Mouse (Mus musculus) CH12.LX (cell line): ENCODE data around the gene Tns4.

ENCODE experiments used
- BHLHE40 ChIP-seq: IDR thresholded peaks from 2 replicates; pipeline ENCODE4 v1.6.1; 2011; ENCODE audit warnings: mild to moderate bottlenecking, low read depth, low read length, improper control_type of control experiment
- CTCF ChIP-seq, 2 experiments: IDR thresholded peaks in 1 of 2; conservative IDR thresholded peaks in 1 of 2; 2 replicates each; pipeline ENCODE4 v1.5.1; 2011 to 2012; ENCODE audit warnings: low read depth in 2 of 2, low read length in 2 of 2, improper control_type of control experiment in 1 of 2, inconsistent platforms in 1 of 2, mild to moderate bottlenecking in 1 of 2, moderate library complexity in 1 of 2
- E2F4 ChIP-seq: IDR thresholded peaks from 2 replicates; pipeline ENCODE4 v1.6.1; 2011; ENCODE audit warnings: low read depth, low read length, improper control_type of control experiment; ENCODE audit not compliant: insufficient replicate concordance
- EP300 ChIP-seq: IDR thresholded peaks from 2 replicates; pipeline ENCODE4 v1.6.1; 2011; ENCODE audit warnings: low read length, improper control_type of control experiment
- JUND ChIP-seq: conservative IDR thresholded peaks from 2 replicates; pipeline ENCODE4 v1.6.1; 2011; ENCODE audit warnings: low read depth, low read length, improper control_type of control experiment
- MAX ChIP-seq: IDR thresholded peaks from 2 replicates; pipeline ENCODE4 v1.6.1; 2011; ENCODE audit warnings: low read length, improper control_type of control experiment
- MAZ ChIP-seq: IDR thresholded peaks from 2 replicates; pipeline ENCODE4 v1.6.1; 2012; ENCODE audit warnings: low read depth, mild to moderate bottlenecking, inconsistent platforms, low read length, improper control_type of control experiment, moderate library complexity
- NRF1 ChIP-seq: IDR thresholded peaks from 2 replicates; pipeline ENCODE4 v1.6.1; 2014; ENCODE audit warnings: low read depth, mild to moderate bottlenecking, inconsistent platforms, low read length, improper control_type of control experiment, moderate library complexity
- POLR2A ChIP-seq: IDR thresholded peaks from 2 replicates; pipeline ENCODE4 v1.6.1; 2011; ENCODE audit warnings: low read depth, mild to moderate bottlenecking, improper control_type of control experiment, low read length
- SMC3 ChIP-seq: IDR thresholded peaks from 2 replicates; pipeline ENCODE4 v1.6.1; 2011; ENCODE audit warnings: low read depth, low read length, improper control_type of control experiment
- TBP ChIP-seq: conservative IDR thresholded peaks from 2 replicates; pipeline ENCODE4 v1.6.1; 2011; ENCODE audit warnings: low read depth, low read length, improper control_type of control experiment
- USF1 ChIP-seq: IDR thresholded peaks from 2 replicates; pipeline ENCODE4 v1.6.1; 2014; ENCODE audit warnings: low read depth, mild to moderate bottlenecking, inconsistent platforms, low read length, improper control_type of control experiment
- USF2 ChIP-seq: conservative IDR thresholded peaks from 2 replicates; pipeline ENCODE4 v1.6.1; 2011; ENCODE audit warnings: low read depth, low read length, improper control_type of control experiment
- ZC3H11A ChIP-seq: IDR thresholded peaks from 2 replicates; pipeline ENCODE4 v1.6.1; 2012; ENCODE audit warnings: low read depth, mild to moderate bottlenecking, inconsistent platforms, low read length, improper control_type of control experiment

GRCm38 (mm10) chr11:99127785-99128682, 38.9 kb upstream of the Tns4 start:
- no peak for TF ChIP-seq TBP
- no peak for TF ChIP-seq CTCF (conservative IDR thresholded peaks at IDR 0.05 in 1 of 2, IDR thresholded peaks at IDR 0.05 in 1 of 2; ENCODE audit: low read depth in 2 of 2, low read length in 2 of 2)
- no peak for TF ChIP-seq ZC3H11A
- TF ChIP-seq BHLHE40, result no peak
- TF ChIP-seq EP300, result no peak
- TF ChIP-seq JUND, result no peak
- TF ChIP-seq SMC3, result no peak
- no peak for TF ChIP-seq POLR2A
- no peak for TF ChIP-seq MAZ
- TF ChIP-seq USF1, result no peak
- no peak for TF ChIP-seq MAX
- no peak for TF ChIP-seq NRF1
- TF ChIP-seq USF2, result no peak
- no peak for TF ChIP-seq E2F4
